Mouse (Mus musculus) spleen, adult 2 months (tissue): ENCODE measurements around the gene Wdr5b.
"Not testable (repeated sequence)": the region's sequence is repeated elsewhere in the genome, so short reads cannot be mapped to it uniquely, and the experiment has no call there.

Experiments used
- CTCF ChIP-seq: fragments of 200-500 bp; IDR thresholded peaks from 2 replicates; pipeline ENCODE4 v1.5.1; 2011; ENCODE audit warnings: mild to moderate bottlenecking, inconsistent platforms; ENCODE audit not compliant: insufficient read depth, insufficient read length, insufficient replicate concordance; ENCODE audit errors: extremely low read depth
- POLR2A ChIP-seq: fragments of 200-500 bp; IDR thresholded peaks from 2 replicates; pipeline ENCODE4 v1.6.1; 2011; ENCODE audit warnings: low read depth, low read length, inconsistent platforms

DNA sequence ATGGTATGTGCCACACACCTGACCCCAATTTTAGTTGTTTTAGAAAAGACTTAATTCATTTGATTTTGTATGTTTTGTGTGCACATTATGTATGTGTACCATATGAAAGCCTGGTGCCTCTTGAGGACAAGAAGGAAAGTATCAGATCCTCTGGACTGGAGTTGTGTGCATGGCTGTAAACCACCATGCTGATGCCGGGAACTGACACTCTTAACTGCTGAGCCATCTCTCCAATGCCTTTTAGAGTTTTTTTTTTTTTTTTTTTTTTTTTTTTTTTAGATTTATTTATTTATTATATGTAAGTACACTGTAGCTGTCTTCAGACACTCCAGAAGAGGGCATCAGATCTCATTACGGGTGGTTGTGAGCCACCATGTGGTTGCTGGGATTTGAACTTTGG lies 12.9 kb upstream of the Wdr5b start:
- TF ChIP-seq POLR2A, CTCF: not testable (repeated sequence)
